Mouse (Mus musculus) heart, adult 10 weeks (tissue): ENCODE data around the gene Tgds. TPM values are rescaled to one million over a fixed set of nuclear protein-coding genes. Genes with fewer than 3 reads are reported as not detected.

ENCODE experiments used
- polyA plus RNA-seq: library from polyadenylated mRNA; stranded (reverse); fragments of 350-450 nt; fragmentation: Illumina TruSeq; extraction: RNeasy Lipid Tissue Mini Kit (QIAGEN cat#74804); gene quantifications from one replicate; pipeline ENCODE4 v1.2.3, GENCODE M21; 2014; ENCODE audit warnings: low read depth, low replicate concordance

The Tgds gene
- 12.0 TPM for polyA plus RNA-seq

DNA sequence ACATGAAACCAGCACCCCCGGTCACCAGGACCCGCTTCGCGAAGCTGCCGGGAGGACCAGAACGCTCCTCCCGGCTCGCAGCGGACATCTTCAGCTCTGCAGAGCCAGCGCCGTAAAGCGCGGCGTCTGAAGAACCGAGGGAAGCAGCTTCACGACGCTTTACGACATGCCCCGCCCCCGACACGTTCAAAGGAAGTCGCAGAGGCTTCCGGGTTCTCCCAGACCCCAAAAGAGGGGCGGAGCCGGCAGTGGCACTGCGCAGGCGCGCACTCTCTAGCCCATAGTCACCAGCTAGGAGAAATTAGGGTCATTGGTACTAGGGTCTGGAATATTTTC, at the start of gene Tgds:
Gene Tgds (minus strand): TSS at position 114 of the 336 bp plus-strand sequence.

DNA sequence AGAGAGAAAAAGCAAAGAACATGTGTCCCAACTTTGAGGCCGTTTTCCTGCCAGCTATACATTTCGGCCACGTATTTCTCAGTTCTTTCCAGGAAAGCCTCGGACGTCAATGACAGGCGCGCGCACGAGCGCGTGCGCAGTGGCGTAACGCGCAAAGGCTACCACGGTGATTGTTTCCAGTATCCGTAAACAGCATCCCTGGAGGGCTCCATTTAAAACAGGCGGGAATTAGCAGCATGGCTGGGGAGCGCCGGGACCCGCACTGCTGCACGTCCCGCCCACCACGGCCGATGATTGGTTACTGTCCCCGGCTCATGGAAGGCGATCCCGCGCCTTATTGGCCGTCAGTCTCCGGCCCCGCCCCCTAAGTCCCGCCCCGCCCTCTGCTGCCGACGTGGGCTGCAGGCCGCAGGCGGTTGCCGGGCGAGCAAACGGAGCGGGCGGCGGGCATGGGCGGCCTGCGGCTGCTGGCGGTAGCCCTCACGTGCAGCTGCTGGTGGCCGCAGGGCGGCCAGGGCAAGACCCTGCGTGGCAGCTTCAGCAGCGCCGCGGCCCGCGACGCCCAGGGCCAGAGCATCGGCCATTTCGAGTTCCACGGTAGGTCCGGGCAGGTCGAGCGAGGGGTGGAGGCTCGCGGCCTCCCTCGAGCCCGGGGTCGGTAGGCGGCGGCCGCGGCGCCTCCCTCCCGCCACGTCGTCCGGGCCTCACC, 4.3 kb upstream of the Tgds start, which contains the start of gene Gpr180:
Gene Gpr180 (plus strand): TSS at position 415 of the 709 bp plus-strand sequence.

Other genes starting within 250 kb of the Tgds start
- 4.8 TPM for gene Dct, start 80.5 kb downstream of the Tgds start, polyA plus RNA-seq
- gene Gpr180, start 4.4 kb upstream of the Tgds start, polyA plus RNA-seq = 21.8 TPM
- not detected for gene Sox21, start 104.3 kb upstream of the Tgds start, polyA plus RNA-seq
- not detected for gene Gm9376, start 134.2 kb upstream of the Tgds start, polyA plus RNA-seq